Mouse (Mus musculus): ENCODE measurements around the gene Npw. TPM values are rescaled to one million over a fixed set of nuclear protein-coding genes. Genes with fewer than 3 reads are reported as not detected.

The Npw gene
- polyA plus RNA-seq, 1 experiment from 2014 or later = not detected

Other genes with a start within 250 kb of the Npw start
- 454 and 468 TPM in 2 replicates for gene Rnps1, start 243.9 kb downstream of the Npw start, polyA plus RNA-seq (2016; fragmentation: Nextera tagmentation; extraction: Ambion mirVana)
- gene Eci1, start 231.8 kb downstream of the Npw start, polyA plus RNA-seq (2016; fragmentation: Nextera tagmentation; extraction: Ambion mirVana) = 78.8 and 82.4 TPM in 2 replicates
- gene Dnase1l2, start 215.4 kb downstream of the Npw start, polyA plus RNA-seq (2016; fragmentation: Nextera tagmentation; extraction: Ambion mirVana) = 2.7 and 3.4 TPM in 2 replicates
- gene E4f1, start 188.1 kb downstream of the Npw start, polyA plus RNA-seq (2016; fragmentation: Nextera tagmentation; extraction: Ambion mirVana) = 36.2 and 42.9 TPM in 2 replicates
- gene Pgp, start 188.1 kb downstream of the Npw start, polyA plus RNA-seq (2016; fragmentation: Nextera tagmentation; extraction: Ambion mirVana) = 76.4 and 83.5 TPM in 2 replicates
- 0.21 and 0.22 TPM in 2 replicates for gene Bricd5, start 184.6 kb downstream of the Npw start, polyA plus RNA-seq (2016; fragmentation: Nextera tagmentation; extraction: Ambion mirVana)
- 40.2 and 40.9 TPM in 2 replicates for gene Mlst8, start 179.4 kb downstream of the Npw start, polyA plus RNA-seq (2016; fragmentation: Nextera tagmentation; extraction: Ambion mirVana)
- 6.7 and 8.5 TPM in 2 replicates for gene Caskin1, start 169.9 kb downstream of the Npw start, polyA plus RNA-seq (2016; fragmentation: Nextera tagmentation; extraction: Ambion mirVana)
- 106 and 110 TPM in 2 replicates for gene Traf7, start 130.5 kb downstream of the Npw start, polyA plus RNA-seq (2016; fragmentation: Nextera tagmentation; extraction: Ambion mirVana)
- gene Rab26, start 124.2 kb downstream of the Npw start, polyA plus RNA-seq (2016; fragmentation: Nextera tagmentation; extraction: Ambion mirVana) = 2.1 and 2.9 TPM in 2 replicates
- gene Pkd1, start 108.6 kb downstream of the Npw start, polyA plus RNA-seq (2016; fragmentation: Nextera tagmentation; extraction: Ambion mirVana) = 14.7 and 18.5 TPM in 2 replicates
- gene Tsc2, start 25.8 kb downstream of the Npw start, polyA plus RNA-seq (2016; fragmentation: Nextera tagmentation; extraction: Ambion mirVana) = 62.7 and 79.2 TPM in 2 replicates
- gene Nthl1, start 25.8 kb downstream of the Npw start, polyA plus RNA-seq (2016; fragmentation: Nextera tagmentation; extraction: Ambion mirVana) = 25.2 and 25.3 TPM in 2 replicates
- 30.2 and 33.2 TPM in 2 replicates for gene Slc9a3r2, start 8.1 kb downstream of the Npw start, polyA plus RNA-seq (2016; fragmentation: Nextera tagmentation; extraction: Ambion mirVana)
- gene Zfp598, start 11.2 kb upstream of the Npw start, polyA plus RNA-seq (2016; fragmentation: Nextera tagmentation; extraction: Ambion mirVana) = 21.7 and 24.3 TPM in 2 replicates
- gene Syngr3, start 31.5 kb upstream of the Npw start, polyA plus RNA-seq (2016; fragmentation: Nextera tagmentation; extraction: Ambion mirVana) = 10.3 and 16.1 TPM in 2 replicates
- gene Gfer, start 37.7 kb upstream of the Npw start, polyA plus RNA-seq (2016; fragmentation: Nextera tagmentation; extraction: Ambion mirVana) = 52.3 and 58.5 TPM in 2 replicates
- 1.0 and 1.5 TPM in 2 replicates for gene Noxo1, start 37.8 kb upstream of the Npw start, polyA plus RNA-seq (2016; fragmentation: Nextera tagmentation; extraction: Ambion mirVana)
- 141 and 144 TPM in 2 replicates for gene Tbl3, start 49.2 kb upstream of the Npw start, polyA plus RNA-seq (2016; fragmentation: Nextera tagmentation; extraction: Ambion mirVana)
- 0.26 and 0.51 TPM in 2 replicates for gene Rnf151, start 59.6 kb upstream of the Npw start, polyA plus RNA-seq (2016; fragmentation: Nextera tagmentation; extraction: Ambion mirVana)
- gene Rps2, start 59.7 kb upstream of the Npw start, polyA plus RNA-seq (2016; fragmentation: Nextera tagmentation; extraction: Ambion mirVana) = 1,457 and 1,841 TPM in 2 replicates
- gene Ndufb10, start 66.0 kb upstream of the Npw start, polyA plus RNA-seq (2016; fragmentation: Nextera tagmentation; extraction: Ambion mirVana) = 206 and 214 TPM in 2 replicates
- gene Rpl3l, start 69.4 kb upstream of the Npw start, polyA plus RNA-seq (2016; fragmentation: Nextera tagmentation; extraction: Ambion mirVana) = not detected in 2 replicates
- 19.2 and 20.5 TPM in 2 replicates for gene Msrb1, start 78.2 kb upstream of the Npw start, polyA plus RNA-seq (2016; fragmentation: Nextera tagmentation; extraction: Ambion mirVana)
- gene Hs3st6, start 94.5 kb upstream of the Npw start, polyA plus RNA-seq (2016; fragmentation: Nextera tagmentation; extraction: Ambion mirVana) = 0.43 and 0.51 TPM in 2 replicates
- 0.06 TPM in 1 of 2 replicates, not detected in the other for gene Meiob, start 145.8 kb upstream of the Npw start, polyA plus RNA-seq (2016; fragmentation: Nextera tagmentation; extraction: Ambion mirVana)
- gene Hagh, start 181.7 kb upstream of the Npw start, polyA plus RNA-seq (2016; fragmentation: Nextera tagmentation; extraction: Ambion mirVana) = 28.5 and 29.3 TPM in 2 replicates
- 18.4 and 19.6 TPM in 2 replicates for gene Fahd1, start 191.9 kb upstream of the Npw start, polyA plus RNA-seq (2016; fragmentation: Nextera tagmentation; extraction: Ambion mirVana)
- gene Igfals, start 207.5 kb upstream of the Npw start, polyA plus RNA-seq (2016; fragmentation: Nextera tagmentation; extraction: Ambion mirVana) = 0.31 TPM in 1 of 2 replicates, not detected in the other
- gene Nubp2, start 227.9 kb upstream of the Npw start, polyA plus RNA-seq (2016; fragmentation: Nextera tagmentation; extraction: Ambion mirVana) = 85.5 and 87.0 TPM in 2 replicates
- gene Spsb3, start 228.2 kb upstream of the Npw start, polyA plus RNA-seq (2016; fragmentation: Nextera tagmentation; extraction: Ambion mirVana) = 46.6 and 50.4 TPM in 2 replicates
- gene Eme2, start 236.6 kb upstream of the Npw start, polyA plus RNA-seq (2016; fragmentation: Nextera tagmentation; extraction: Ambion mirVana) = 28.9 and 33.9 TPM in 2 replicates
- 94.7 and 98.1 TPM in 2 replicates for gene Mrps34, start 236.7 kb upstream of the Npw start, polyA plus RNA-seq (2016; fragmentation: Nextera tagmentation; extraction: Ambion mirVana)
- 46.2 and 47.0 TPM in 2 replicates for gene Nme3, start 238.0 kb upstream of the Npw start, polyA plus RNA-seq (2016; fragmentation: Nextera tagmentation; extraction: Ambion mirVana)

Measured in midbrain, embryonic 10.5 days (tissue).